25 mouse cellular contexts compared by ENCODE assay signal in the genomic region with DNA sequence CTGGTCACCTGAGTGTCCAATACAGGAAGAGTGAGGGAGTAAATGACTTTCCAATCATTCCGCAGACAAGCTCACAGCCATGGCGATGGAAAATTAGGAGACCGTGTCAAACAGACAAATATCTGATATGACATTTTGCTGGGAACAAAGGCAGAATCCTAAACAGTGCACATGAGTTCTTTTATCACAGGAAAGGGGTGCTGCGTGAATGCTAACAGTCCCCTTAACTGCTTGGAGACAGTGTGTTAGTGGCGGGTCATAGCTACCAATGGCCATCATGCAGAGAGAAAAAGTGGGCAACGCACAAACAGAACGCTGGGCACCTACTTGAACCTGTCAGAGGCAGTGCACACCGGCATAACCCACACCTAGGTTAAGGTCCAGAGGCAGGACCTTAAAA. TPM values are rescaled to one million over a fixed set of nuclear protein-coding genes. Genes with fewer than 3 reads are reported as not detected.
DNase-seq lines count a peak whose midpoint lies in the region; ATAC-seq lines count a peak whose summit lies in the region.
"Had no signal": no experiment of that assay in that cellular context is flagged by ENCODE, and none has a peak within 500 bp of the region (broad histone marks: within the 10 kb centered on the region; RNA-seq: fewer than 3 reads in every experiment).

No protein-coding gene starts in this region.

- peak; percentile 36 for DNase-seq in retina, postnatal 1 day
- DNase-seq in embryo, embryonic 10 days (ENCODE audit: low spot score), result no peak
- DNase-seq: adrenal gland, adult 8-10 months; B cell, adult 2 months; cerebellum, adult 2 months; cerebellum, postnatal 25 days; gastrocnemius, postnatal 25 days; kidney, adult 9 months; kidney, postnatal 25 days; right cerebral cortex, postnatal 14 days; thymus, postnatal 4 days had no signal

- H3K4me3 ChIP-seq in hindbrain, embryonic 12.5 days, result no peak overlapping the region
- no peak overlapping the region for H3K4me3 ChIP-seq in hindbrain, embryonic 16.5 days (ENCODE audit: low read length)
- H3K4me3 ChIP-seq in neural tube, embryonic 12.5 days, result no peak overlapping the region
- H3K4me3 ChIP-seq in neural tube, embryonic 15.5 days (replicated peaks), result no peak overlapping the region
- H3K4me3 ChIP-seq in midbrain, embryonic 15.5 days, result no peak overlapping the region
- H3K4me3 ChIP-seq: heart, embryonic 10.5 days; heart, embryonic 15.5 days; limb, embryonic 13.5 days; lung, embryonic 15.5 days had no signal

- no peak overlapping the region for H3K9ac ChIP-seq in hindbrain, embryonic 12.5 days
- H3K9ac ChIP-seq in hindbrain, embryonic 16.5 days (ENCODE audit: low read depth, low read length), result no peak overlapping the region
- no peak overlapping the region for H3K9ac ChIP-seq in neural tube, embryonic 12.5 days
- no peak overlapping the region for H3K9ac ChIP-seq in neural tube, embryonic 15.5 days (replicated peaks)
- no peak overlapping the region for H3K9ac ChIP-seq in midbrain, embryonic 15.5 days
- H3K9ac ChIP-seq: heart, embryonic 15.5 days; limb, embryonic 13.5 days; lung, embryonic 15.5 days had no signal

- WGBS in hindbrain, embryonic 12.5 days, result 79% methylated on average over 8 of the region's 8 CpGs
- 70% methylated on average over 8 of the region's 8 CpGs for WGBS in hindbrain, embryonic 16.5 days
- WGBS in neural tube, embryonic 12.5 days, result 83% methylated on average over 8 of the region's 8 CpGs
- WGBS in neural tube, embryonic 15.5 days, result 74% methylated on average over 8 of the region's 8 CpGs
- 75% methylated on average over 8 of the region's 8 CpGs for WGBS in midbrain, embryonic 15.5 days

- no peaks in the 10 kb centered on the region for H3K36me3 ChIP-seq in hindbrain, embryonic 12.5 days
- H3K36me3 ChIP-seq in hindbrain, embryonic 16.5 days (ENCODE audit: control insufficient read depth, insufficient read depth, low read length), result no peaks in the 10 kb centered on the region
- H3K36me3 ChIP-seq in neural tube, embryonic 12.5 days, result no peaks in the 10 kb centered on the region
- H3K36me3 ChIP-seq in neural tube, embryonic 15.5 days, result no peaks in the 10 kb centered on the region
- H3K36me3 ChIP-seq in midbrain, embryonic 15.5 days (replicated peaks), result no peaks in the 10 kb centered on the region
- H3K36me3 ChIP-seq: heart, embryonic 10.5 days; heart, embryonic 15.5 days; limb, embryonic 13.5 days; lung, embryonic 15.5 days had no signal

- H3K27me3 ChIP-seq in hindbrain, embryonic 12.5 days, result no peaks in the 10 kb centered on the region
- no peaks in the 10 kb centered on the region for H3K27me3 ChIP-seq in hindbrain, embryonic 16.5 days (replicated peaks; ENCODE audit: control insufficient read depth, insufficient read depth, low read length)
- H3K27me3 ChIP-seq in neural tube, embryonic 12.5 days (replicated peaks), result no peaks in the 10 kb centered on the region
- no peaks in the 10 kb centered on the region for H3K27me3 ChIP-seq in neural tube, embryonic 15.5 days (replicated peaks)
- no peaks in the 10 kb centered on the region for H3K27me3 ChIP-seq in midbrain, embryonic 15.5 days (replicated peaks)
- H3K27me3 ChIP-seq: heart, embryonic 15.5 days; limb, embryonic 13.5 days; lung, embryonic 15.5 days had no signal

- no peaks in the 10 kb centered on the region; the same call in 1 of the 2 replicates for H3K9me3 ChIP-seq in hindbrain, embryonic 12.5 days (replicated peaks)
- H3K9me3 ChIP-seq in hindbrain, embryonic 16.5 days (ENCODE audit: control insufficient read depth, low read length), result no peaks in the 10 kb centered on the region
- H3K9me3 ChIP-seq in neural tube, embryonic 12.5 days, result no peaks in the 10 kb centered on the region
- no peaks in the 10 kb centered on the region for H3K9me3 ChIP-seq in neural tube, embryonic 15.5 days (replicated peaks)
- H3K9me3 ChIP-seq in midbrain, embryonic 15.5 days, result no peaks in the 10 kb centered on the region
- H3K9me3 ChIP-seq: heart, embryonic 15.5 days; limb, embryonic 13.5 days; lung, embryonic 15.5 days had no signal

- peak overlapping the region; percentile 67; the same call in 1 of the 2 replicates for H3K27ac ChIP-seq in hindbrain, embryonic 12.5 days
- H3K27ac ChIP-seq in hindbrain, embryonic 16.5 days (ENCODE audit: low read depth, low read length), result no peak overlapping the region
- no peak overlapping the region for H3K27ac ChIP-seq in neural tube, embryonic 12.5 days
- no peak overlapping the region for H3K27ac ChIP-seq in neural tube, embryonic 15.5 days (replicated peaks)
- no peak overlapping the region for H3K27ac ChIP-seq in midbrain, embryonic 15.5 days
- H3K27ac ChIP-seq: heart, embryonic 10.5 days; heart, embryonic 15.5 days; limb, embryonic 13.5 days; lung, embryonic 15.5 days had no signal

- peaks cover 10% of the 10 kb centered on the region; the same call in 1 of the 2 replicates for H3K4me1 ChIP-seq in hindbrain, embryonic 12.5 days
- peaks cover 4% of the 10 kb centered on the region for H3K4me1 ChIP-seq in hindbrain, embryonic 16.5 days (ENCODE audit: control insufficient read depth, insufficient read depth, low read depth, low read length)
- H3K4me1 ChIP-seq in neural tube, embryonic 12.5 days, result no peaks in the 10 kb centered on the region
- peaks cover 9% of the 10 kb centered on the region for H3K4me1 ChIP-seq in neural tube, embryonic 15.5 days
- H3K4me1 ChIP-seq in midbrain, embryonic 15.5 days, result peaks cover 7% of the 10 kb centered on the region; the same call in 1 of the 2 replicates

- H3K4me2 ChIP-seq in hindbrain, embryonic 12.5 days (replicated peaks), result no peak overlapping the region
- no peak overlapping the region for H3K4me2 ChIP-seq in hindbrain, embryonic 16.5 days (ENCODE audit: low read length)
- no peak overlapping the region for H3K4me2 ChIP-seq in neural tube, embryonic 12.5 days (replicated peaks)
- H3K4me2 ChIP-seq in neural tube, embryonic 15.5 days, result no peak overlapping the region
- no peak overlapping the region for H3K4me2 ChIP-seq in midbrain, embryonic 15.5 days
- H3K4me2 ChIP-seq: heart, embryonic 15.5 days; limb, embryonic 13.5 days; liver, embryonic 11.5 days; lung, embryonic 15.5 days had no signal

- ATAC-seq in hindbrain, embryonic 12.5 days (ENCODE audit: low FRiP score), result peak; percentile 57
- ATAC-seq in hindbrain, embryonic 16.5 days, result no peak
- 0 out of 2 replicates have a peak, but pooled peaks have one; percentile 21 for ATAC-seq in neural tube, embryonic 12.5 days (ENCODE audit: low FRiP score, low read depth)
- no peak for ATAC-seq in neural tube, embryonic 15.5 days (ENCODE audit: low FRiP score)
- ATAC-seq in midbrain, embryonic 15.5 days (replicated peaks), result peak; percentile 70
- ATAC-seq: activated CD4-positive, CD25-positive, alpha-beta regulatory T cell, adult 4 months; intestine, postnatal 0 days had no signal

RNA-seq across cellular contexts. Expression of gene Prelid3b, which starts 28.6 kb away (rescaled TPM):
- 95.5 and 102 TPM in 2 replicates for polyA plus RNA-seq in hindbrain, embryonic 12.5 days (2016; fragmentation: Nextera tagmentation; extraction: Ambion mirVana)
- 109 and 114 TPM in 2 replicates for polyA plus RNA-seq in hindbrain, embryonic 16.5 days (2015; fragmentation: Nextera tagmentation; extraction: Ambion mirVana)
- 99.7 and 102 TPM in 2 replicates for polyA plus RNA-seq in neural tube, embryonic 12.5 days (2016; fragmentation: Nextera tagmentation; extraction: Ambion mirVana)
- 110 and 112 TPM in 2 replicates for polyA plus RNA-seq in neural tube, embryonic 15.5 days (2015; fragmentation: Nextera tagmentation; extraction: Ambion mirVana)
- polyA plus RNA-seq in midbrain, embryonic 15.5 days (2015; fragmentation: Nextera tagmentation; extraction: Ambion mirVana), result 108 and 113 TPM in 2 replicates

RNA-seq across cellular contexts. Expression of gene Atp5e, which starts 37.6 kb away (rescaled TPM):
- polyA plus RNA-seq in hindbrain, embryonic 12.5 days (2016; fragmentation: Nextera tagmentation; extraction: Ambion mirVana), result 709 and 802 TPM in 2 replicates
- 664 and 740 TPM in 2 replicates for polyA plus RNA-seq in hindbrain, embryonic 16.5 days (2015; fragmentation: Nextera tagmentation; extraction: Ambion mirVana)
- 772 and 808 TPM in 2 replicates for polyA plus RNA-seq in neural tube, embryonic 12.5 days (2016; fragmentation: Nextera tagmentation; extraction: Ambion mirVana)
- 758 and 902 TPM in 2 replicates for polyA plus RNA-seq in neural tube, embryonic 15.5 days (2015; fragmentation: Nextera tagmentation; extraction: Ambion mirVana)
- polyA plus RNA-seq in midbrain, embryonic 15.5 days (2015; fragmentation: Nextera tagmentation; extraction: Ambion mirVana), result 656 and 712 TPM in 2 replicates

RNA-seq across cellular contexts. Expression of gene Tubb1, which starts 51.0 kb away (rescaled TPM):
- polyA plus RNA-seq in hindbrain, embryonic 12.5 days (2016; fragmentation: Nextera tagmentation; extraction: Ambion mirVana), result 3.3 and 3.4 TPM in 2 replicates
- 0.43 and 0.51 TPM in 2 replicates for polyA plus RNA-seq in hindbrain, embryonic 16.5 days (2015; fragmentation: Nextera tagmentation; extraction: Ambion mirVana)
- polyA plus RNA-seq in neural tube, embryonic 12.5 days (2016; fragmentation: Nextera tagmentation; extraction: Ambion mirVana), result 2.7 and 3.4 TPM in 2 replicates
- 0.29 and 0.50 TPM in 2 replicates for polyA plus RNA-seq in neural tube, embryonic 15.5 days (2015; fragmentation: Nextera tagmentation; extraction: Ambion mirVana)
- 0.50 and 0.79 TPM in 2 replicates for polyA plus RNA-seq in midbrain, embryonic 15.5 days (2015; fragmentation: Nextera tagmentation; extraction: Ambion mirVana)
- polyA plus RNA-seq: frontal cortex, adult 2 months; intestine, postnatal 0 days; small intestine, adult 2 months had no signal

Comparison
In these comparisons a context has a peak if more than half of its experiments do, and no peak if none do; other contexts are left out.
1. ATAC-seq: peak in hindbrain, embryonic 12.5 days (single experiment), neural tube, embryonic 12.5 days (single experiment) and midbrain, embryonic 15.5 days (single experiment); none in hindbrain, embryonic 16.5 days (single experiment) and neural tube, embryonic 15.5 days (single experiment).